Mouse (Mus musculus) c-Kit-positive CD71-positive TER-119-negative erythroid progenitor cells, embryonic 14.5 days (primary cell): Measurements from ENCODE around the gene Gzf1.
A peak's percentile ranks its signal among the peaks of the same experiment; 100 is the strongest.

ENCODE experiments used
- DNase-seq: peaks from one replicate; pipeline ENCODE4 v3.0.0-alpha.2; 2013; ENCODE audit warnings: low read depth

Gene Gzf1

GRCm38 (mm10) chr2:148706409-148707201 lies 25.8 kb downstream of the Gzf1 start:
- DNase-seq: no peak

- no peak for DNase-seq
Measured at GRCm38 (mm10) chr2:148707202-148707530, 26.3 kb downstream of the Gzf1 start.

GRCm38 (mm10) chr2:148712326-148712725 lies 31.5 kb downstream of the Gzf1 start:
- DNase-seq: no peak

DNA sequence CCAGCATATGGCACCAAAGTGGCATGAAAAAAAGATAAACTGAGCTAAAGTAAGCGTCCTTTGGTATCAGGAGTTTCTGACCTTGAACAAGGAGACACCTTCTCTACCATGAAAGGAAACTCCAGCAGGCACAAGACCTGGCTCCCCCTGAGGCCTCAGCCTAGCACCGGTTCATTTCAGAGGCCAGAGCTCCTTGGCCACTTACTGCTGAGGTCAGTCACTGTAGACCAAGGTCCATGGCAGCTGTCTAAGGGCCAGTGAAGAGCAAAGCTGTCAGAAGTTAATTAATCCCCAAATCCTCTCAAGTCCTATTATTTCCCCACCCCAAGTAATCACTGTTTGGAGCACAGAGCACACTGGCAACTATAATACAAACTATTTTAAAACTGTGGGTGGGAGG lies 36.2 kb downstream of the Gzf1 start:
- DNase-seq: no peak

DNA sequence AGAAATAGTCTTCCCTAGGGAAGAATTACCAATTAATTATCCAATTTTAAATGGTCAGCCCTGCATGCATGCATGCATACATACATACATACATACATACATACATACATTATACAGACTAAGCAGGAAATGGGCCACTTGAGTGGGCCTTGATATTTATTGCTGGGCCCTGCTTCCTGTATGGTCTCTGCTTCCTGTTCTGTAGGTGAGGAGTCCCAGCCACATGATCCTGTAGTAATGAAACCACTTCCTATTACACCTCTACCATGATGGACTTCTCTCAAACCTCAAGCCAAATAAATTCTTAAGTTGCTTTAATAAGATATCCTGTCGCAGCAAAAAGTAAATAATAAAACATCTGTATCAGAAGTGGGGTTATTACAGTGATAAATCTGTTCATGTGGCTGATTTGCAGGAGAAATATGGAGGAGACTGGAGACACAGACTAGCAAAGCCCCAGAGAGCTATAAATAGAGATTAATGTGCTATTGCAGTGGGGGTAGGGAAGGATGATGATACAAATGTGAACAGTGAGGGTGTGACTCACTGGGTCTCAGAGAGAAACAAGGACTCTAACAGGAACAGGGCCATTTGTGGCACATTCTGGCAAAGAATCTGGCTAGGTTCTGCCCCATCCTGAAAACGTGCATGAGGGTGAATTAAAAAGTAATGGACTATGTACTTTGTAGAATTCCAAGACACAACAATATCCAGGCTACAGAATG lies 38.6 kb downstream of the Gzf1 start:
- DNase-seq: no peak

- no peak for DNase-seq
Measured at GRCm38 (mm10) chr2:148731614-148732326, 50.9 kb downstream of the Gzf1 start.

DNA sequence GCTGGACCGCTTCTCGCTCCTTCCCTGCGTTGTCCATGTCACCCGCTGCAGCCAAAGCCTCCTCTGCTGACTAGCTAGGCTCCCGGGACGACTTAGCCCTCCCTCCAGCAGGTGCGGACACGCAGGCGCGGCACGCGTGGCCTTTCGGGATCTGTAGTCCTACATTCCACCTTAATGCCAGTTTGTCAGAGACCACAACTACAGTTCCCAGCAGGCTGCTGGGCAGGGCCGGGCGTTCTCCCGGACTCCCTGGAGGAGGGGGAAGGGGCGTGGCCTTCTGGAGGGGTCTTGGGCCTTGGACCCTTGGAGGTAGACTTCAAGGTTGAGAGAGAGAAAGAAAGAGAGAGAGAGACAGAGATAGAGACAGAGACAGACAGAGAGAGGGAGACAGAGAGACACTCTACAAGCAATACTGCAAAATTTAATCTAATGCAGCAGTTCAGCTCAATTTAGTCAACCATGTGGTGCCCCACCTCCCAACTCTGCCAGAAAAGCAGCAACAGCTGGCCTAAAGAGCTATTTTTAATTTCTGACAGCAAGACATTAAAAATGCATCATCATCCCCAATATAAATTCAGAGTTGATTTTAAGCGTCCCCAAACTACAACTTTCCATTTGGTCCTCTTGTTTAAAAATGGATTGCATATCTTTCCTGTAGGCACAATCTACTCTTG lies 51.6 kb downstream of the Gzf1 start, which contains the start of gene Napb:
TSS of gene Napb (minus strand) at position 141 of the 674 bp plus-strand sequence.
- DNase-seq: peak; percentile 53
